Mouse (Mus musculus): ENCODE data around the gene Sart3. TPM values are rescaled to one million over a fixed set of nuclear protein-coding genes. Genes with fewer than 3 reads are reported as not detected.
A peak's percentile ranks its signal among the peaks of the same experiment; 100 is the strongest.
"Not testable (repeated sequence)": the region's sequence is repeated elsewhere in the genome, so short reads cannot be mapped to it uniquely, and the experiment has no call there.

Gene Sart3
- polyA plus RNA-seq, 1 experiment, result 14.3 TPM

- no peak for TF ChIP-seq GATA1 (IDR thresholded peaks at IDR 0.05; ENCODE audit: borderline replicate concordance, low read length)
- TF ChIP-seq FLI1 (IDR thresholded peaks at IDR 0.05; ENCODE audit: low read length), result no peak
- Histone ChIP-seq H3K36me3 (replicated peaks; ENCODE audit: low read length) (no peaks in the 10 kb centered on the region), H3K4me3 (replicated peaks) (peak overlapping the region; percentile 67), H3K9me3 (no peaks in the 10 kb centered on the region), H3K4me1 (peaks cover 66% of the 10 kb centered on the region), H3K27me3 (replicated peaks) (peaks cover 65% of the 10 kb centered on the region)
These were observed 19.1 kb upstream of the Sart3 start for GRCm38 (mm10) chr5:113791197-113792095.

DNA sequence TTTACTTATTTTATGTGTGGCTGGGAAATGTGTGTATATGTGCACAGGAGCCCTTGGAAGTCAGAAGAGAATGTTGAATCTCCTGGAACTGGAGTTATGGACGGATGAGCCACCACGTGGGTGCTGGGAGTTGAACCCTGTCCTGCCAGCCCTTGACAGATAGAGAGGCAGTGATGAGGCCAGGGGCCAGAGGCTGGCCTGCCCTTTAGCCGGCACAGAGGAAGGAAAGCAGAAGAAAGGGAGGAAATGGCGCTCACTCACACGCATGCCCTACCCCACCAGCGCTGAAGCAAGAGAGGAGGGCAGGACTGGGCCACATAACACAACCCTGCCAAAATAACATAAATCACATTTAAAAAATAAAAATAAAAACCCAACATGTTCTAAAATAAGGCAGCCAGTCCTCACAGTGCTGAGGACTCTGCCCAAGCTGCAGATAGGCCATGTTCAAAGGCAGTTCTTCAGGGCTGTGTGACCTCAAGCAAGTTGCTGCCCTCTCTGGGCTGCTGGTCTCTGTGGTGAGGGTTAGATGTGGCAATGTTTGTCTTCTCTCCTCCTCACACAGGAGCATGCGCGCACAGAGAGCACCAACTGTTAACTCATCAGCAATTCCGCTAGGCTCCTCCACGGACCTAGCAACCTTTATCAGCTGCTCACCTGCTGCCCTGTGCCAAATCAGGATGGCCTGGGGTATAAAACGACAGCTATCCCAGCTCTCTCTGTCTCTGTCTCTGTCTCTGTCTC is 18.3 kb upstream of the Sart3 start:
- Histone ChIP-seq H3K27me3 (replicated peaks) (peaks cover 67% of the 10 kb centered on the region), H3K36me3 (replicated peaks; ENCODE audit: low read length) (no peaks in the 10 kb centered on the region), H3K4me1 (peaks cover 64% of the 10 kb centered on the region), H3K4me3 (replicated peaks) (no peak overlapping the region), H3K9me3 (no peaks in the 10 kb centered on the region)
- TF ChIP-seq FLI1 (IDR thresholded peaks at IDR 0.05; ENCODE audit: low read length), result no peak
- no peak for TF ChIP-seq GATA1 (IDR thresholded peaks at IDR 0.05; ENCODE audit: borderline replicate concordance, low read length)

DNA sequence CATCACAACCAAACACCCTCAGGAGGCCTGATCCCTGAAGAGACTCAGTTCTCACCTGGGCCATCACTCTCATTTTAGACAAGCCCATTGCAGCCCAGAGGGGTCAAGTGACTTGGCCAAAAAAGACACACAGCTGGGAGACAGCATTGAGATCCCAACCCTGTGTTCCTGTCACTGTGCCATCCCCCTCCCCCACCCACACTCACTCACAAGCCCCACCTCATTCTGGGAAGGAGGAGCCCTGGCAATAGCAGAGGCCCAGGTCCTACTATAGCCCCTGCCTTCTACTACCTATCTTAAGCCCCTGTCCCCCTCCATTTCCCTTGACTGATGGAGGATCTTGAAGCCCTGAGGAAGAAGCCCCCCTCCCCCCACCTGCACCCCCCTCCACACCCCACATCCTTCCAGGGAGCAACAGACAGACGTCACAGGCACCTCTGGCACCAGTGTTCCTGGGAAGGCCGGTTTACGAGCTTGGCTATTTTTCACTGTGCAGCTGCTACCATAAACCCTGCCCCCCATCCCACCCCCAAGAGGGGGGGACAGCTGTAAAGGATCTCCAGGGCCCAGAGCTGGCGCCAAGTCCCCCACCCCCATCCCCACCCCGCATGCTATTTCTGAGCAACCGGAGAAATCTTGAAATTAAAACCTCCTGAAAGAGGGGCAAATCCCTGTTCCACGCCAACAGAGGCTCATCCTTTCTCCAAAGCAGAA is 16.9 kb upstream of the Sart3 start:
- no peak for TF ChIP-seq FLI1 (IDR thresholded peaks at IDR 0.05; ENCODE audit: low read length)
- TF ChIP-seq GATA1 (IDR thresholded peaks at IDR 0.05; ENCODE audit: borderline replicate concordance, low read length), result no peak
- peaks cover 9% of the 10 kb centered on the region for H3K9me3 ChIP-seq
- no peaks in the 10 kb centered on the region for H3K36me3 ChIP-seq (replicated peaks; ENCODE audit: low read length)
- peaks cover 63% of the 10 kb centered on the region for H3K27me3 ChIP-seq (replicated peaks)
- H3K4me3 ChIP-seq (replicated peaks), result no peak overlapping the region
- peaks cover 59% of the 10 kb centered on the region for H3K4me1 ChIP-seq

DNA sequence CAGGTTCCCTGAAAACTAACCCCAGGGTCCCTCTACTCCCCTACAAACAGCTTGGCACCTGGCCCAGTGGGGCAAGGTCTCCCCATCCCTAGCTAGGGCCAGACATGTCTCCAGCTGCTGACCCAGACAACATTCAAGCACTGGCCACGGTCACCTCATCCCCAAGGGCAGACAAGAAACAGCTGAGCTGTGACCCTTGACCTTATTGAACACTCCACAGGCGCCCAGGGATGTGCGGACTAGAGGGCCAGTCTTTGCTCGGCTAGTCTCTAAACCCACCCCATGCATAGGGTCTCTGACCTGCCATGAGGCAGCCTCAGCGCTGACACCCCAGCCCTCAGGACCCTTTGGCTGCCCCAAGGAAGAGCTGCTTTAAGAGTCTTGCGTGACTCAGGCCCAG is 16.3 kb upstream of the Sart3 start:
- H3K36me3 ChIP-seq (replicated peaks; ENCODE audit: low read length), result no peaks in the 10 kb centered on the region
- no peak overlapping the region for H3K4me3 ChIP-seq (replicated peaks)
- TF ChIP-seq GATA1 (IDR thresholded peaks at IDR 0.05; ENCODE audit: borderline replicate concordance, low read length) (no peak), FLI1 (IDR thresholded peaks at IDR 0.05; ENCODE audit: low read length) (no peak)
- H3K9me3 ChIP-seq, result peaks cover 15% of the 10 kb centered on the region
- H3K4me1 ChIP-seq, result peaks cover 61% of the 10 kb centered on the region
- peaks cover 62% of the 10 kb centered on the region for H3K27me3 ChIP-seq (replicated peaks)

GRCm38 (mm10) chr5:113786985-113787384 is 14.7 kb upstream of the Sart3 start:
- TF ChIP-seq FLI1 (IDR thresholded peaks at IDR 0.05; ENCODE audit: low read length) (no peak), GATA1 (IDR thresholded peaks at IDR 0.05; ENCODE audit: borderline replicate concordance, low read length) (no peak)
- H3K4me1 ChIP-seq, result peaks cover 48% of the 10 kb centered on the region
- H3K36me3 ChIP-seq (replicated peaks; ENCODE audit: low read length), result no peaks in the 10 kb centered on the region
- peaks cover 63% of the 10 kb centered on the region for H3K27me3 ChIP-seq (replicated peaks)
- peak overlapping the region; percentile 16 for H3K4me3 ChIP-seq (replicated peaks)
- H3K9me3 ChIP-seq, result peaks cover 18% of the 10 kb centered on the region

DNA sequence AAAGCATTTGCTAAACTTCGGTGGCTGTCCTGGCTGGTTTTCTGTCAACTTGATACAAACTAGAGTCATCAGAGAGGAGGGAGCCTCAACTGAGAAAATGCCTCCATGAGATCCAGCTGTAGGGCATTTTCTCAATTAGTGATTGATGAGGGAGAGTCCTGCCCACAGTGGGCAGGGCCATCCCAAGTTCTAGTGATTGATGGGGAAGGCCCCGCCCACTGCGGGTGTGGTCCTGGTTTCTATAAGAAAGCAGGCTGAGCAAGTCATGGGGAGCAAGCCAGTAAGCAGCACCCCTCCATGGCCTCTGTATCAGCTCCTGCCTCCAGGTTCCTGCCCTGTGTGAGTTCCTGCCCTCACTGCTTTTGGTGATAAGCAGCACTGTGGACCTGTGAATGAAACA is 11.8 kb upstream of the Sart3 start:
- peaks cover 18% of the 10 kb centered on the region for H3K9me3 ChIP-seq
- peaks cover 31% of the 10 kb centered on the region for H3K4me1 ChIP-seq
- H3K36me3 ChIP-seq (replicated peaks; ENCODE audit: low read length); H3K4me3 ChIP-seq (replicated peaks): not testable (repeated sequence)
- peaks cover 77% of the 10 kb centered on the region for H3K27me3 ChIP-seq (replicated peaks)

- peaks cover 28% of the 10 kb centered on the region for H3K4me1 ChIP-seq
- H3K9me3 ChIP-seq, result peaks cover 18% of the 10 kb centered on the region
- H3K36me3 ChIP-seq (replicated peaks; ENCODE audit: low read length), result peaks cover 4% of the 10 kb centered on the region
- peaks cover 71% of the 10 kb centered on the region for H3K27me3 ChIP-seq (replicated peaks)
- no peak overlapping the region for H3K4me3 ChIP-seq (replicated peaks)
- TF ChIP-seq FLI1 (IDR thresholded peaks at IDR 0.05; ENCODE audit: low read length) (no peak), GATA1 (IDR thresholded peaks at IDR 0.05; ENCODE audit: borderline replicate concordance, low read length) (no peak)
These were observed 11.3 kb upstream of the Sart3 start for GRCm38 (mm10) chr5:113783581-113784001.

- peaks cover 12% of the 10 kb centered on the region for H3K36me3 ChIP-seq (replicated peaks; ENCODE audit: low read length)
- no peak for TF ChIP-seq FLI1 (IDR thresholded peaks at IDR 0.05; ENCODE audit: low read length)
- TF ChIP-seq GATA1 (IDR thresholded peaks at IDR 0.05; ENCODE audit: borderline replicate concordance, low read length), result no peak
- H3K9me3 ChIP-seq, result peaks cover 18% of the 10 kb centered on the region
- peaks cover 64% of the 10 kb centered on the region for H3K27me3 ChIP-seq (replicated peaks)
- H3K4me3 ChIP-seq (replicated peaks), result no peak overlapping the region
- peaks cover 21% of the 10 kb centered on the region for H3K4me1 ChIP-seq
These were observed 10.3 kb upstream of the Sart3 start for GRCm38 (mm10) chr5:113782624-113783023.

- Histone ChIP-seq H3K4me3 (replicated peaks) (no peak overlapping the region), H3K27me3 (replicated peaks) (peaks cover 62% of the 10 kb centered on the region), H3K9me3 (peaks cover 18% of the 10 kb centered on the region), H3K36me3 (replicated peaks; ENCODE audit: low read length) (peaks cover 18% of the 10 kb centered on the region), H3K4me1 (peaks cover 13% of the 10 kb centered on the region)
- TF ChIP-seq GATA1 (IDR thresholded peaks at IDR 0.05; ENCODE audit: borderline replicate concordance, low read length) (no peak), FLI1 (IDR thresholded peaks at IDR 0.05; ENCODE audit: low read length) (no peak)
These were observed 9.6 kb upstream of the Sart3 start for GRCm38 (mm10) chr5:113781875-113782274.
